Mouse (Mus musculus): ENCODE data around the gene Csnk1e. TPM values are rescaled to one million over a fixed set of nuclear protein-coding genes. Genes with fewer than 3 reads are reported as not detected.

The Csnk1e gene
- polyA plus RNA-seq, 2 experiments, result 83.8 to 184 TPM

DNA sequence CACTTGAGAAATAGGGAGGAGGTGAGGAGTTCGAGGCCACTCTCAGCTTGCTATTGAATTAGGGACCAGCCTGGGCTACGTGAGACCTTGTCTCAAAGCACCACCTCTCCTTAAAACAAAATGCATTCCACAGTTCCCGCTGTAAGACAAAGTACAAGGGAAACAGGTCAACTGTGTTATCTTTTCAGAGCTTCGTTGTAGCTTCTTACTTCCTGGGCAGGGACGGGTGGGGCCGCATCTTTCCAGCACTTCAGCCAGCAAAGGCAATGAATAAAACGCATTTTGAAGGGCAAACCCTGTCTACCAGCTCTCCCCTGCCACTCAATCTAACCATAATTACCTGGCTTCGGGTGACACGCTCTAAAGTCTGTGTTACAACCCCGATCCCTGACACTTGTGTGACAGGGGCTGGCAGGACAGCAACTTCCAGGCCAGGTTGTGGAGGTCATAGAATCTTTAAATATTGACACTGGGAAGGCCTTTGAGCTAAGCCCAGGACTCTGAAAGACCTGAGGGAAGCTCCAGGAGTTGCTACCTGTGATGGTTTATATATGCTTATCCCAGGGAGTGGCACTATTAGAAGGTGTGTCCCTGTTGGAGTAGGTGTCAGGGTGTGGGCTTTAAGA, 38.8 kb downstream of the Csnk1e start:
- no peak for ATAC-seq (ENCODE audit: low FRiP score, low read depth)

DNA sequence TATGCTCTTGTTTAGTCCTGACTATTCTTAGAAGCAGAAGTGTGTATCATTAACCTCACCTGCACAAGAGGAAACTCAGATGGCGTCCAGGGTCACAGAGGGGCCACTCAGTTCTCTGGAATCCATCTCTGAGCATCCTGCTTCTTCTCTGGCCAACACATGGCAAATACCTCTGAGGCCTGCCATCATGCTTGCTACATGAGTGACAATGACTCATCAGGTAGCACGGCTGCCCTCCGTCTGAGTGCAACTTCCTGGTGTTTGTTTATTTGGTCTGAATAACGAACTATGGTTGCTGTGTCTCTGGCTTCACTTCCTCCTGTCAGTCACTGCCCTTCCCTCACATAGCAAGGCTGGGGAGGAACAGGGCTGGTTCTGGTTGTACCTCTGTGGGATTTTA, 40.9 kb downstream of the Csnk1e start:
- H3K9me3 ChIP-seq (ENCODE audit: control insufficient read depth, low read length), result no peaks in the 10 kb centered on the region
- no peak overlapping the region for H3K4me2 ChIP-seq (replicated peaks; ENCODE audit: low read depth, low read length, severe bottlenecking)
- no peak for TF ChIP-seq POLR2A (IDR thresholded peaks at IDR 0.05; ENCODE audit: borderline replicate concordance, extremely low read depth, insufficient read depth, insufficient read length)
- DNase-seq (ENCODE audit: low spot score) (no peak), ATAC-seq (ENCODE audit: low FRiP score, low read depth) (no peak)
- no peak overlapping the region for H3K27ac ChIP-seq (replicated peaks; ENCODE audit: low read depth, low read length)
- H3K4me1 ChIP-seq (ENCODE audit: control insufficient read depth, insufficient read depth, low read length), result no peaks in the 10 kb centered on the region
- H3K36me3 ChIP-seq (ENCODE audit: control insufficient read depth, insufficient read depth, low read length), result peaks cover 20% of the 10 kb centered on the region
- 33% methylated on average over 4 of the region's 4 CpGs for WGBS
- no peaks in the 10 kb centered on the region for H3K27me3 ChIP-seq (ENCODE audit: control insufficient read depth, insufficient read depth, low read length)
- no peak overlapping the region for H3K4me3 ChIP-seq (replicated peaks; ENCODE audit: low read length)
- no peak overlapping the region for H3K9ac ChIP-seq (ENCODE audit: low read depth, low read length, severe bottlenecking)

More for the DNA sequence above, 38.8 kb downstream of the Csnk1e start:
- Histone ChIP-seq H3K4me2 (replicated peaks; ENCODE audit: low read depth, low read length, severe bottlenecking) (no peak overlapping the region), H3K36me3 (ENCODE audit: control insufficient read depth, insufficient read depth, low read length) (peaks cover 40% of the 10 kb centered on the region), H3K4me3 (replicated peaks; ENCODE audit: low read length) (no peak overlapping the region), H3K9ac (ENCODE audit: low read depth, low read length, severe bottlenecking) (no peak overlapping the region), H3K27me3 (ENCODE audit: control insufficient read depth, insufficient read depth, low read length) (no peaks in the 10 kb centered on the region), H3K27ac (replicated peaks; ENCODE audit: low read depth, low read length) (no peak overlapping the region), H3K4me1 (ENCODE audit: control insufficient read depth, insufficient read depth, low read length) (no peaks in the 10 kb centered on the region), H3K9me3 (ENCODE audit: control insufficient read depth, low read length) (no peaks in the 10 kb centered on the region)
- no peak for TF ChIP-seq POLR2A (IDR thresholded peaks at IDR 0.05; ENCODE audit: borderline replicate concordance, extremely low read depth, insufficient read depth, insufficient read length)
- no peak for DNase-seq (ENCODE audit: low spot score)
- 94% methylated on average over 10 of the region's 10 CpGs for WGBS

DNA sequence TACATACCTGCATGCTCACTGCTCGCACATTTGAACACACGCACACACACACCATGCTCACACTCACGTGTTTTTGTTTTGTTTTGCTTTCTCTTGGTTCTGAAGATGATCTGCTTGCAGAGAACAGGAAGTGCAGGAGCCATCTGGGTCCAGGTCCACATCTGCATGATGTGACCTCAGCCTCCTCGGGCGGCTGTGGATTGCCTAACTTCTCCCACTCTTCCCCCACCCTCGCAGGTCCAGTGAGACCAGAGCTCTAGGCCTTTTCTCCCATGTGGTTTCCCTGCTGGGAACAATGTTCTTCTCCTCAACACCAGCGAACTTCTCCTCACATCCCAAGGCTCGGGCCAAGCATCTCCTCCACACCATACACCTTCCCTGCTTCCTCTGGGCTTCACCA, 41.6 kb downstream of the Csnk1e start:
- H3K27me3 ChIP-seq (ENCODE audit: control insufficient read depth, insufficient read depth, low read length), result no peaks in the 10 kb centered on the region
- H3K4me3 ChIP-seq (replicated peaks; ENCODE audit: low read length), result no peak overlapping the region
- H3K9me3 ChIP-seq (ENCODE audit: control insufficient read depth, low read length), result no peaks in the 10 kb centered on the region
- TF ChIP-seq POLR2A (IDR thresholded peaks at IDR 0.05; ENCODE audit: borderline replicate concordance, extremely low read depth, insufficient read depth, insufficient read length), result no peak
- ATAC-seq (ENCODE audit: low FRiP score, low read depth) (no peak), DNase-seq (ENCODE audit: low spot score) (no peak)
- H3K4me1 ChIP-seq (ENCODE audit: control insufficient read depth, insufficient read depth, low read length), result no peaks in the 10 kb centered on the region
- WGBS, result 72% methylated on average over 8 of the region's 8 CpGs
- H3K9ac ChIP-seq (ENCODE audit: low read depth, low read length, severe bottlenecking), result no peak overlapping the region
- peaks cover 13% of the 10 kb centered on the region for H3K36me3 ChIP-seq (ENCODE audit: control insufficient read depth, insufficient read depth, low read length)
- no peak overlapping the region for H3K27ac ChIP-seq (replicated peaks; ENCODE audit: low read depth, low read length)
- H3K4me2 ChIP-seq (replicated peaks; ENCODE audit: low read depth, low read length, severe bottlenecking), result no peak overlapping the region

DNA sequence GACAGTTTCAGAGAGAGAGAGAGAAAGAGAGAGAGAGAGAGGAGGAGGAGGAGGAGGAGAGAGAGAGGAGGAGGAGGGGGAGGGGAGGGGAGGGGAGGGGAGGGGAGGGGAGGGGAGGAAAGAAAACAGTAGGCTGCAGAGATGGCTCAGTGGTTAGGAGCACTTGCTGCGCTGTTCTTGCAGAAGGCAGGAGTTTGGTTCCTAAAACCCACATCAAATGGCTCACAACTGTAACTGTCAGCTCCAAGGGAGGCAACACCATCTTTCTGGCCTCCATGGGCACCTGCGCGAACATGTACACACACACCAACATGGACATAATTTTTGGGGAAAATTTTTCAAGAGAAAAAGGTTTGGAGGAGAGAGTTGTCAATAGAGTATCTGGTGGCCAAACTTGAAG, 42.2 kb downstream of the Csnk1e start:
- TF ChIP-seq POLR2A (IDR thresholded peaks at IDR 0.05; ENCODE audit: borderline replicate concordance, extremely low read depth, insufficient read depth, insufficient read length), result no peak
- H3K27ac ChIP-seq (replicated peaks; ENCODE audit: low read depth, low read length), result no peak overlapping the region
- H3K9me3 ChIP-seq (ENCODE audit: control insufficient read depth, low read length), result no peaks in the 10 kb centered on the region
- peaks cover 7% of the 10 kb centered on the region for H3K36me3 ChIP-seq (ENCODE audit: control insufficient read depth, insufficient read depth, low read length)
- H3K4me2 ChIP-seq (replicated peaks; ENCODE audit: low read depth, low read length, severe bottlenecking), result no peak overlapping the region
- no peak for ATAC-seq (ENCODE audit: low FRiP score, low read depth)
- WGBS, result 86% methylated on average over 3 of the region's 3 CpGs
- no peaks in the 10 kb centered on the region for H3K27me3 ChIP-seq (ENCODE audit: control insufficient read depth, insufficient read depth, low read length)
- no peak overlapping the region for H3K9ac ChIP-seq (ENCODE audit: low read depth, low read length, severe bottlenecking)
- no peak overlapping the region for H3K4me3 ChIP-seq (replicated peaks; ENCODE audit: low read length)
- DNase-seq (ENCODE audit: low spot score), result no peak
- H3K4me1 ChIP-seq (ENCODE audit: control insufficient read depth, insufficient read depth, low read length), result no peaks in the 10 kb centered on the region

DNA sequence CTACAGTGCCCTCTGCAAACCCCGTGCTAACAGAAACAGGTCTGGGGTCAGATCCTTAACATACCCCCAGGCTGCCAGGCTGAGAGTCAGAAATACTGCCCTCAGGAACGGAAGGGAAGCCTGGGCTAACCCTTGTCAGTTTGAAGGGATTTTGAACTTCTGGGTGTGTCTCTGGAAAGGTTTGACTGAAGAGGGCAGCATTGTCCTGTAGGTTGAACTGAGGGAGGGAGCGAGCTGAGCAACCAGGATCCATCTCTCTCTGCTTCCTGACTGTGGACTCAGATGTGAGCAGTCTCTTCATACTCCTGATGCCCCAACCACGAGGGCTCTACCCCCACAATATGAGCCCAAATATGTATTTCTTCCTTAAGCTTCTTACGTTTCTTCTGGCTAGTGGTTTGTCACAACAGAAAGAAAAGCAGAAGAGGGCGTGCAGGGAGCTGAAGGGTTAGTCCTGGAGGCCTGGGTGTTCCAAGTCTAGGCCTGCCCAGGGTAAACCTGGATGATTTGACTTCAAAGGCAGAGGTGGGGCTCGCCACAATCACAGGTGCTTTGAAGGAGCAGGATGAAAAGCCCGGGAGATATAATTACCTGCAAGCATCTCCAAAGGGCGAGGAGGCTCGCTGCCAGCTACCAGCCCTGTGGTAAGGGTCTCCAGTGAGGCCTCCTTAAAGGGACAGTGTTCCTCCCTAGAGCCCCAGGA, 43.9 kb downstream of the Csnk1e start:
- Histone ChIP-seq H3K9ac (ENCODE audit: low read depth, low read length, severe bottlenecking) (no peak overlapping the region), H3K4me1 (ENCODE audit: control insufficient read depth, insufficient read depth, low read length) (no peaks in the 10 kb centered on the region), H3K4me2 (replicated peaks; ENCODE audit: low read depth, low read length, severe bottlenecking) (no peak overlapping the region), H3K27ac (replicated peaks; ENCODE audit: low read depth, low read length) (no peak overlapping the region), H3K9me3 (ENCODE audit: control insufficient read depth, low read length) (no peaks in the 10 kb centered on the region), H3K36me3 (ENCODE audit: control insufficient read depth, insufficient read depth, low read length) (no peaks in the 10 kb centered on the region), H3K4me3 (replicated peaks; ENCODE audit: low read length) (no peak overlapping the region), H3K27me3 (ENCODE audit: control insufficient read depth, insufficient read depth, low read length) (no peaks in the 10 kb centered on the region)
- no peak for ATAC-seq (ENCODE audit: low FRiP score, low read depth)
- no peak for DNase-seq (ENCODE audit: low spot score)
- no peak for TF ChIP-seq POLR2A (IDR thresholded peaks at IDR 0.05; ENCODE audit: borderline replicate concordance, extremely low read depth, insufficient read depth, insufficient read length)
- WGBS, result 58% methylated on average over 10 of the region's 10 CpGs
